In the genomic region with DNA sequence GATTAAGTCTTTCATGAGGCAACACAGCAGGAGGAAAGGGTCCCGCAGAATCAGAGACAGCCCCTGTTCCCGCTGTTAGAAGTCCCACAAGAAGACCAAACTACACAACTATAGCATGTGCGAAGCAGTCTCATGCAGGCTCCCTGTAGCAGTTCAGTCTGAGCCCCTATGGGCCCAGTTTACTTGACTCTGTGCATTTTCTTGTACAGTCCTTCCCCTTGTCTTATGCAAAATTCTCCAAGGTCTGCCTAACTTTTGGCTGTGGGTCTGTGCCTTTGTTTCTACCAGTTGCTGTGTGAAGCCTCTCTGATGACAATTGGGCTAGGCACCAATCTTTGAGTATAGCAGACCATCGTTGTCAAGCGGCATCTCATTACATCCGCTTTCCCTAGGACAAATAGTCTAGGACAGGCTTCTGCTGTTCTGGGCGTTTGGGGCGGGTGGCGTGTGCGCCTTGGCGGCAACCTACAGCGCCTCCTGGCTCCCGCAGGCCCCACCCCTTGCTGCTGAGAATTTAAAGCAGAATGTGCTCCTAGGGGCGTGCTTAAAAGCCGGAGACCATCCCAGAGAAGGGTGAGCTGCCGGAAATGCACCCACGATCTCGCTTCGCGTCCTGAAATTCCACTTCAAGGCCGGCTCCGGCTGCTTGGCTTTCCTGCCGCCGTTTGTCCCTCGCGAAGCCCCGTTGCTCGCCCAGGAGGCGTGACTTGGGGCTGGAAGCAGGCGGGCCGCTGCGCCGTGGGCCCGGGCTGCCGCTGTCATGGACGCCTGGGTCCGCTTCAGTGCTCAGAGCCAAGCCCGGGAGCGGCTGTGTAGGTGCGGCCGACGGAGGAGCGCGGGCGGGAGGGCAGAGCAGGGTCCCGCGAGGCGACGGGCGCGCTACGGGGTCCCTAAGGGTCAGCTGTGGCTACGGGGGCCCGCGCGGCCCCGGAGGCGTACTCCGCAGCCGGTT, we compare ENCODE assay signal across 8 mouse cellular contexts. TPM values are rescaled to one million over a fixed set of nuclear protein-coding genes. Genes with fewer than 3 reads are reported as not detected.
A peak's percentile ranks its signal among the peaks of the same experiment; 100 is the strongest.
DNase-seq lines count a peak whose midpoint lies in the region; ATAC-seq and TF ChIP-seq lines count a peak whose summit lies in the region.

A gene (plus strand): TSS at position 449 of the 952 bp plus-strand sequence.
A gene (plus strand): TSS at position 547 of the 952 bp plus-strand sequence.

- no peak for TF ChIP-seq CTCF in cortical plate, adult 2 months (IDR thresholded peaks at IDR 0.05; ENCODE audit: extremely low read depth, insufficient read depth, low read length)

- H3K9me3 ChIP-seq in megakaryocyte, embryonic 14.5 days: no peaks in the 10 kb centered on the region

- peak; percentile 70 to 77 for DNase-seq in gastrocnemius, adult 8-10 months (ENCODE audit: low spot score in 2 of 2)
- DNase-seq in hindlimb bud, embryonic 11.5 days (ENCODE audit: extremely low spot score, low read depth, low spot score): peak; percentile 47
- peak; percentile 82 to 87 for DNase-seq in left cerebral cortex, adult 8-10 months (ENCODE audit: low spot score in 2 of 2)
- peak; percentile 92 for DNase-seq in right cerebral cortex, postnatal 10 days (ENCODE audit: low spot score in 2 of 2)
- peak; percentile 83 for DNase-seq in urinary bladder, postnatal 25 days (ENCODE audit: low spot score)

- ATAC-seq in activated CD4-positive, CD25-positive, alpha-beta regulatory T cell, adult 4 months: peak; percentile 81

- TF ChIP-seq POLR2A in cortical plate, adult 2 months (IDR thresholded peaks at IDR 0.05; ENCODE audit: extremely low read depth, insufficient read depth, low read length): no peak

- H3K4me3 ChIP-seq in cortical plate, adult 2 months (ENCODE audit: insufficient read depth, low read length): peak within 1 kb of the TSS; percentile 87
- H3K4me3 ChIP-seq in megakaryocyte, embryonic 14.5 days (replicated peaks): peak within 1 kb of the TSS; percentile 94

- peak within 1 kb of the TSS; percentile 9; the same call in 1 of the 2 replicates for H3K27ac ChIP-seq in cortical plate, adult 2 months (ENCODE audit: insufficient read depth, low read length)

- peaks cover 64% of the 10 kb centered on the region for H3K36me3 ChIP-seq in megakaryocyte, embryonic 14.5 days (replicated peaks; ENCODE audit: low read length)

- peaks cover 5% of the 10 kb centered on the region for H3K4me1 ChIP-seq in cortical plate, adult 2 months (ENCODE audit: control insufficient read depth, insufficient read depth, low read length)
- peaks cover 49% of the 10 kb centered on the region for H3K4me1 ChIP-seq in megakaryocyte, embryonic 14.5 days

- no peaks in the 10 kb centered on the region for H3K27me3 ChIP-seq in megakaryocyte, embryonic 14.5 days (replicated peaks)

RNA-seq across cellular contexts. Expression of the first gene that starts in this region (rescaled TPM):
- polyA plus RNA-seq in activated CD4-positive, CD25-positive, alpha-beta regulatory T cell, adult 4 months (2017; shearing (Covaris generic)): 10 to 100 TPM; 43.5 to 45.8 TPM
- 62.8 and 66.9 TPM in 2 replicates for polyA plus RNA-seq in cortical plate, adult 2 months (2012; rRNA removed)
- 10 to 100 TPM; 23.3 to 31.3 (median 28.0) TPM for total RNA-seq in gastrocnemius, adult 8-10 months (2022)
- total RNA-seq in left cerebral cortex, adult 8-10 months (2022): 10 to 100 TPM; 52.7 to 62.6 (median 54.3) TPM
- polyA plus RNA-seq in megakaryocyte, embryonic 14.5 days (2012; ENCODE audit: insufficient read depth, low replicate concordance): 2.2 TPM in 1 of 2 replicates, not detected in the other

RNA-seq across cellular contexts. Expression of the second gene that starts in this region (rescaled TPM):
- polyA plus RNA-seq in activated CD4-positive, CD25-positive, alpha-beta regulatory T cell, adult 4 months (2017; shearing (Covaris generic)): under 1 TPM in 1 of 2 experiments, not detected in 1; 0.09 TPM
- 0.13 and 0.21 TPM in 2 replicates for polyA plus RNA-seq in cortical plate, adult 2 months (2012; rRNA removed)
- total RNA-seq in gastrocnemius, adult 8-10 months (2022): not detected
- under 1 TPM in 3 of 4 experiments, not detected in 1; 0.11 to 0.51 (median 0.15) TPM for total RNA-seq in left cerebral cortex, adult 8-10 months (2022)
- polyA plus RNA-seq in megakaryocyte, embryonic 14.5 days (2012; ENCODE audit: insufficient read depth, low replicate concordance): not detected in 2 replicates

Comparison
In these comparisons a context has a peak if more than half of its experiments do, and no peak if none do; other contexts are left out.
1. Peak in every context shown above with its lines: DNase-seq, ATAC-seq, H3K4me3 ChIP-seq and H3K27ac ChIP-seq.
2. RNA of the first gene that starts in this region (polyA plus RNA-seq): 62.8 to 66.9 TPM in cortical plate, adult 2 months and 43.5 to 45.8 TPM in activated CD4-positive, CD25-positive, alpha-beta regulatory T cell, adult 4 months; 2.2 TPM in megakaryocyte, embryonic 14.5 days; every median in the first group is over 10 times any median in the second.